Mouse (Mus musculus): ENCODE results near the gene Pigm.

The Pigm gene

GRCm38 (mm10) chr1:172418642-172419041, 42.3 kb downstream of the Pigm start:
- TF ChIP-seq GATA4 (IDR thresholded peaks at IDR 0.05; ENCODE audit: insufficient replicate concordance, low read length), result no peak

- no peak for TF ChIP-seq GATA4 (IDR thresholded peaks at IDR 0.05; ENCODE audit: insufficient replicate concordance, low read length)
These were observed 43.8 kb downstream of the Pigm start for GRCm38 (mm10) chr1:172420181-172420580.

GRCm38 (mm10) chr1:172423393-172423792, 47.0 kb downstream of the Pigm start:
- no peak for TF ChIP-seq GATA4 (IDR thresholded peaks at IDR 0.05; ENCODE audit: insufficient replicate concordance, low read length)

- no peak for TF ChIP-seq GATA4 (IDR thresholded peaks at IDR 0.05; ENCODE audit: insufficient replicate concordance, low read length)
These were observed 50.1 kb downstream of the Pigm start for GRCm38 (mm10) chr1:172426419-172426818.

GRCm38 (mm10) chr1:172427841-172428240, 51.5 kb downstream of the Pigm start:
- TF ChIP-seq GATA4 (IDR thresholded peaks at IDR 0.05; ENCODE audit: insufficient replicate concordance, low read length), result no peak

GRCm38 (mm10) chr1:172428614-172429013, 52.3 kb downstream of the Pigm start:
- TF ChIP-seq GATA4 (IDR thresholded peaks at IDR 0.05; ENCODE audit: insufficient replicate concordance, low read length), result no peak

GRCm38 (mm10) chr1:172430731-172431220, 54.4 kb downstream of the Pigm start:
- TF ChIP-seq GATA4 (IDR thresholded peaks at IDR 0.05; ENCODE audit: insufficient replicate concordance, low read length), result no peak

GRCm38 (mm10) chr1:172431836-172432586, 55.7 kb downstream of the Pigm start:
- TF ChIP-seq GATA4 (IDR thresholded peaks at IDR 0.05; ENCODE audit: insufficient replicate concordance, low read length), result no peak

- TF ChIP-seq GATA4 (IDR thresholded peaks at IDR 0.05; ENCODE audit: insufficient replicate concordance, low read length), result no peak
These were observed 56.2 kb downstream of the Pigm start for GRCm38 (mm10) chr1:172432587-172432955.

GRCm38 (mm10) chr1:172433012-172433850, 56.9 kb downstream of the Pigm start:
- no peak for TF ChIP-seq GATA4 (IDR thresholded peaks at IDR 0.05; ENCODE audit: insufficient replicate concordance, low read length)

Data from liver, adult (tissue).